Mouse (Mus musculus): ENCODE measurements around the gene Ugt1a6a. TPM values are rescaled to one million over a fixed set of nuclear protein-coding genes. Genes with fewer than 3 reads are reported as not detected.

Ugt1a6a gene
- total RNA-seq, 2 experiments from 2014 or later: 0.90 to 1.4 TPM

DNA sequence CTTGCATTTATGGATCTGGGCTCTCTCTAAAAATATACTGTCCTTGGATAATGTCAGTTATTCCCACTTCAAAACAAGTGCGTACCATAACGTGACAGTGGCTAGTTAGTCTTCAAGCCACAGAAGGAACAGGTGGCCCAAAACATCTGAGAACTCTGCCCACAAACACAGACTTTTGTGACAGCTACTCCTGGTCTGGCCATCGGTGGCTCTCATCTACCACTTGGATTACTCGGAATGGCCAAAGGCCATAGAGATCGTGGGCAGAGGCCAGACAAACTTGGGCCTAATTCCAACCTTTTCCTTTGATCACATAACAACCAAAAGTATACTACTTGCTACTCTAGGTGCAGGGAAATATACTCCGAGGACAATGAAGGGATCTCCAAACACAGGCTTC lies 133.5 kb downstream of the Ugt1a6a start:
- peak; percentile 15 for DNase-seq

Other genes starting within 250 kb of the Ugt1a6a start
- 10 to 100 TPM; 13.0 to 20.0 TPM for gene Usp40, start 126.3 kb upstream of the Ugt1a6a start, total RNA-seq (2021)
- not detected for gene Ugt1a10, start 79.4 kb upstream of the Ugt1a6a start, total RNA-seq (2021)
- not detected for gene Ugt1a9, start 64.0 kb upstream of the Ugt1a6a start, total RNA-seq (2021)
- gene Ugt1a8, start 47.0 kb upstream of the Ugt1a6a start, total RNA-seq (2021): not detected
- gene Ugt1a7c, start 39.7 kb upstream of the Ugt1a6a start, total RNA-seq (2021): 1 to 10 TPM; 1.1 to 1.6 TPM
- under 1 TPM; 0.81 to 0.87 TPM for gene Ugt1a6b, start 31.6 kb upstream of the Ugt1a6a start, total RNA-seq (2021)
- gene Ugt1a5, start 31.2 kb downstream of the Ugt1a6a start, total RNA-seq (2021): under 1 TPM in 1 of 2 experiments, not detected in 1; 0.18 TPM
- gene Ugt1a2, start 65.8 kb downstream of the Ugt1a6a start, total RNA-seq (2021): under 1 TPM in 1 of 2 experiments, not detected in 1; 0.18 TPM
- 1 to 10 TPM in 1 of 2 experiments, under 1 TPM in 1; 0.75 to 1.1 TPM for gene Dnajb3, start 71.0 kb downstream of the Ugt1a6a start, total RNA-seq (2021)
- not detected for gene Ugt1a1, start 77.2 kb downstream of the Ugt1a6a start, total RNA-seq (2021)
- gene Mroh2a, start 92.2 kb downstream of the Ugt1a6a start, total RNA-seq (2021): under 1 TPM in 1 of 2 experiments, not detected in 1; 0.34 TPM
- gene Hjurp, start 142.8 kb downstream of the Ugt1a6a start, total RNA-seq (2021): 10 to 100 TPM; 29.0 to 47.9 TPM
- not detected for gene Trpm8, start 142.9 kb downstream of the Ugt1a6a start, total RNA-seq (2021)